Mouse (Mus musculus): ENCODE measurements around the gene Olfr914. TPM values are rescaled to one million over a fixed set of nuclear protein-coding genes. Genes with fewer than 3 reads are reported as not detected.

Gene Olfr914
- total RNA-seq (2021), result not detected
- long read RNA-seq, experiment 1, result 0 reads
- long read RNA-seq, experiment 2, result 0 reads

- DNase-seq (ENCODE audit: low spot score in 2 of 2), result no peak
These were observed at the start of gene Olfr914 for GRCm38 (mm10) chr9:38604802-38605201. TSS of gene Olfr914 (plus strand) at chr9:38605102.

GRCm38 (mm10) chr9:38579878-38580277 lies 25.0 kb upstream of the Olfr914 start, which contains the start of gene Olfr912:
TSS of gene Olfr912 (plus strand) at chr9:38580178.
- no peak for DNase-seq (ENCODE audit: low spot score in 2 of 2)

- DNase-seq (ENCODE audit: low spot score in 2 of 2), result no peak
These were observed 13.8 kb upstream of the Olfr914 start for GRCm38 (mm10) chr9:38591056-38591455.

- no peak for DNase-seq (ENCODE audit: low spot score in 2 of 2)
These were observed 12.4 kb upstream of the Olfr914 start, which contains the start of gene Olfr913 for GRCm38 (mm10) chr9:38592459-38592858. TSS of gene Olfr913 (plus strand) at chr9:38592759.

GRCm38 (mm10) chr9:38632406-38632805 lies 27.5 kb downstream of the Olfr914 start:
- DNase-seq (ENCODE audit: low spot score in 2 of 2), result no peak

- no peak for DNase-seq (ENCODE audit: low spot score in 2 of 2)
These were observed 54.9 kb downstream of the Olfr914 start, which contains the start of gene Olfr916 for GRCm38 (mm10) chr9:38659775-38660174. TSS of gene Olfr916 (minus strand) at chr9:38659875.

Other genes starting within 250 kb of the Olfr914 start
- not detected for gene Olfr250, start 238.2 kb upstream of the Olfr914 start, total RNA-seq (2021)
- gene Olfr251, start 228.0 kb upstream of the Olfr914 start, total RNA-seq (2021), result not detected
- not detected for gene Olfr147, start 203.4 kb upstream of the Olfr914 start, total RNA-seq (2021)
- not detected for gene Olfr901, start 175.6 kb upstream of the Olfr914 start, total RNA-seq (2021)
- gene Olfr902, start 157.4 kb upstream of the Olfr914 start, total RNA-seq (2021), result not detected
- not detected for gene Olfr904, start 142.0 kb upstream of the Olfr914 start, total RNA-seq (2021)
- gene Olfr905, start 134.0 kb upstream of the Olfr914 start, total RNA-seq (2021), result under 1 TPM in 1 of 2 experiments, not detected in 1; 0.07 TPM
- not detected for gene Olfr906, start 118.0 kb upstream of the Olfr914 start, total RNA-seq (2021)
- not detected for gene Olfr907, start 109.3 kb upstream of the Olfr914 start, total RNA-seq (2021)
- not detected for gene Olfr911-ps1, start 83.5 kb upstream of the Olfr914 start, total RNA-seq (2021)
- not detected for gene Olfr910, start 67.3 kb upstream of the Olfr914 start, total RNA-seq (2021)
- not detected for gene Olfr912, start 24.9 kb upstream of the Olfr914 start, total RNA-seq (2021)
- gene Olfr913, start 12.3 kb upstream of the Olfr914 start, total RNA-seq (2021), result not detected
- gene Olfr916, start 54.8 kb downstream of the Olfr914 start, total RNA-seq (2021), result not detected
- gene Olfr917, start 60.7 kb downstream of the Olfr914 start, total RNA-seq (2021), result not detected
- gene Olfr918, start 69.5 kb downstream of the Olfr914 start, total RNA-seq (2021), result not detected
- not detected for gene Olfr919, start 98.6 kb downstream of the Olfr914 start, total RNA-seq (2021)
- 10 to 100 TPM; 39.5 to 40.3 TPM for gene Vwa5a, start 113.2 kb downstream of the Olfr914 start, total RNA-seq (2021)
- gene Olfr920, start 147.2 kb downstream of the Olfr914 start, total RNA-seq (2021), result under 1 TPM; 0.05 to 0.29 TPM
- gene Olfr921, start 168.0 kb downstream of the Olfr914 start, total RNA-seq (2021), result not detected
- gene Olfr922, start 209.5 kb downstream of the Olfr914 start, total RNA-seq (2021), result not detected
- not detected for gene Olfr923, start 221.4 kb downstream of the Olfr914 start, total RNA-seq (2021)
- gene Olfr924, start 239.3 kb downstream of the Olfr914 start, total RNA-seq (2021), result not detected
- gene Olfr26, start 250.0 kb downstream of the Olfr914 start, total RNA-seq (2021), result not detected

Data from gastrocnemius, postnatal 4 days (tissue).